Mouse (Mus musculus) Patski (cell line): ENCODE results near the gene Senp3. TPM values are rescaled to one million over a fixed set of nuclear protein-coding genes. Genes with fewer than 3 reads are reported as not detected.
"Not testable (repeated sequence)": the region's sequence is repeated elsewhere in the genome, so short reads cannot be mapped to it uniquely, and the experiment has no call there.

Source experiments
- ATAC-seq: fragments of 100-300 bp; one replicate; pipeline ENCODE4 v1.8.0; 2021
- CTCF ChIA-PET: fragments of 350-600 bp; sonication (Branson Sonifier 250); formaldehyde crosslinking; loops from one replicate; lab custom pipeline; 2022; ENCODE audit warnings: inconsistent platforms; lab: Charles Lee
- POLR2A ChIA-PET: fragments of 350-600 bp; sonication (Branson Sonifier 250); formaldehyde crosslinking; loops from one replicate; lab custom pipeline; 2022; ENCODE audit warnings: antibody characterized with exemption, inconsistent platforms; lab: Charles Lee
- DNase-seq: peaks from one replicate; pipeline ENCODE4 v3.0.0-alpha.2; 2011; ENCODE audit warnings: low read depth, low spot score
- H3K27me3 ChIP-seq: fragments of 371-371 bp; one replicate; pipeline ENCODE4 v1.5.1; 2021
- CTCF ChIP-seq: fragments of 100-300 bp; IDR thresholded peaks from one replicate; pipeline ENCODE4 v1.5.1; 2021
- in situ Hi-C: fragments of 300-500 bp; cut with MboI; formaldehyde crosslinking; loops from 3 replicates; pipeline ENCODE4 v1.11.1; 2018; ENCODE audit warnings: low pct_unique_long_range_greater_than_20kb, mixed read lengths
- polyA plus RNA-seq: library from polyadenylated mRNA; unstranded; gene quantifications from one replicate; pipeline ENCODE4 v1.2.3, GENCODE M21; 2021

The Senp3 gene
- polyA plus RNA-seq, 1 experiment from 2014 or later = 116 TPM

DNA sequence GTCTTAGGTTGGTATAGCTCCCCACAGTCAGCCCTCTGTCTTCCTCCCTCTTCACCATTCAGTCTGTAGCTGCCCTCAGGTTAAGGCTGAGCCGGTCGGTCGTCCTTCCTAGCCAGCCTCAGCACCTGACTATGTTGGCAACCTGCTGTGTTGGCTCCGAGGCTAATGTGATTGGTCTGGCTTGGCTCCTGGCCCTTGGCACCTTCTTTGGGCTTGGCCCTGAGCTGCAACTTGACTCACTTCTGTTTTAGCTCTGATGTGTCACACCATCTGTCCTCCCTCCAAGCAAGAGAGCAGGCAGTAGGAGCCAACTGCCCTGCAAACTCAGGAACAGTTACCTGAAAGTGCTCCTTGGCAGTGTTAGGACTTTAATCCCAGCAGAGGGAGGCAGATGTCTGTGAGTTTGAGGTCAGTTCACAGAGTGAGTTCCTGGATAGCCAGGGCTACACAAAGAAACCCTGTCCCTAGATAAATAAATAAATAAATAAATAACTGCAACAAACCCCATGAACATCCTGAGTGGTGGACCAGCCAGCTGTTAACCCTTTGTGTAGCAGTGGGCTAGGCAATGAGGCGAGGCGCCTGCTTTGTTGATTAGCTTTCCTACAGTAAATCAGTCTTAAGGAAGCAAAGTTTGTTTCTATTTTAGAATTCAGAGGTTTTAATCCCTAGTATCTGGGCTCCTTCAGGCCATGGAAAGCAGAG lies 25.0 kb upstream of the Senp3 start:
- POLR2A ChIA-PET = interaction anchor here (0.6 to 1.3 kb wide), 2 partner anchors 13 to 70 kb away, joined by 7 to 8 read pairs; no protein-coding TSS in a partner anchor
- in situ Hi-C loops = no loop called here
- CTCF ChIA-PET = interaction anchor here (1.0 to 1.3 kb wide), 3 partner anchors 11 to 25 kb away, joined by 3 to 5 read pairs (median 4); partner anchors contain the start of gene Senp3
- DNase-seq (no peak), ATAC-seq (peak; percentile 21)
- TF ChIP-seq CTCF = no peak
- H3K27me3 ChIP-seq = no peaks in the 10 kb centered on the region

DNA sequence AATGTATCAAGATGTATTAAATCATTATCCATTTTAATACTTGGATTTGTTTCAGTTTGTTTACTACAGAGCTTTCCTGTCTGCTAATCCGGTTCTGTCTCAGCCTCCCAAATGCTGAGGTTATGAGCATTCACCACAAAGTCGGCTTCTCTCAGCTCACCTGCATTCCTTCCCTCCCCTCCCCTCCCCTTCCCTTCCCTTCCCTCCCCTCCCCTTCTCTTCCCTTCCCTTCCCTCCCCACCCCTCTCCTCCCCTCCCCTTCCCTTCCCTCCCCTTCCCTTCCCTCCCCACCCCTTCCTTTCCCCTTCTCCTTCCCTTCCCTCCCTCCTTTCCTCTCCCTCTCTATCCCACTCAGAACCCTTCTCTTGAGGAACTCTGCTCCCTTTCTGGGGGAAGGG lies 22.7 kb upstream of the Senp3 start:
- ChIA-PET POLR2A (no interaction called here), CTCF (interaction anchor here (1.2 to 1.5 kb wide), 3 partner anchors 10 to 23 kb away, joined by 3 to 4 read pairs (median 3); partner anchors contain the start of gene Senp3)
- no peaks in the 10 kb centered on the region for H3K27me3 ChIP-seq
- DNase-seq = no peak
- TF ChIP-seq CTCF = no peak
- no peak for ATAC-seq
- in situ Hi-C loops = no loop called here

DNA sequence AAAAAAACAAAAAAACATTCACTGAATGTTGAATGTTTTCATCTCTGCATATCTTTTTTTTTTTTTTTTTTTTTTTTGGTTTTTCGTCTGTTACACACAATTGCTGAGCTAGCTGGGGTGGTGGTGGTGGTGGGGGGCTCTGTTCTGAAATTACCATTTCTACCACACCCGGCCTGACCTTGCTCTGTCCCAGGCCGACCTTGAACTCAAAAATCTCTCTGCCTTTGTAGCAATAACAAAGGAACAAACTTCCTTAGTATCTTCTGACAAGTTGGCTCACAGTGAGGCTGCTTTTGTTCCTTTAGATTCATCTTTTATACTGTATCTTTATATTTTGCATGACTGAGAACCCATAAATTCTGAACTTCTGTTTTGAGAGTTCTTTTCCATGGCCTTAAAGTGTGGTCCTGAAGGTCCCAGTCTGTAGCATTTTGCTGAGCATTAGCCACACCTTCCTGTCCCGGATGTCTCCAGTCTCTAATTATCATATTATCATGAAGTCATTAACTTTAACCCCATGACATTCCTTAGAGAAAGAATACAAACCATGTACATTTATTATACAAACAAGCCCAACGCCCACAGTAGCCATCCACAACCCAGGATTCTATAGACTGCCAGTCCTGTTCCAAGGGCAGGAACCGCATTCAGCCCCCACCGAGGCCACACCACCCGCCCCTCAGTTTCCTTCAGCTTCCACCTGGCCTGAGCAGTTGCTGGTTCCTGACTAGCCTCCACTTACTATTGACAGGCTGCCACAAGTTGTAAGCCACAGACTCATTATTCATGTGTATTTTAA lies 22.1 kb upstream of the Senp3 start:
- POLR2A ChIA-PET = no interaction called here
- DNase-seq (no peak), ATAC-seq (no peak)
- in situ Hi-C loops = no loop called here
- no peak for TF ChIP-seq CTCF
- H3K27me3 ChIP-seq = no peaks in the 10 kb centered on the region
- CTCF ChIA-PET = interaction anchor here (1.1 to 1.5 kb wide), 2 partner anchors 10 to 13 kb away, joined by 3 read pairs; no protein-coding TSS in a partner anchor

DNA sequence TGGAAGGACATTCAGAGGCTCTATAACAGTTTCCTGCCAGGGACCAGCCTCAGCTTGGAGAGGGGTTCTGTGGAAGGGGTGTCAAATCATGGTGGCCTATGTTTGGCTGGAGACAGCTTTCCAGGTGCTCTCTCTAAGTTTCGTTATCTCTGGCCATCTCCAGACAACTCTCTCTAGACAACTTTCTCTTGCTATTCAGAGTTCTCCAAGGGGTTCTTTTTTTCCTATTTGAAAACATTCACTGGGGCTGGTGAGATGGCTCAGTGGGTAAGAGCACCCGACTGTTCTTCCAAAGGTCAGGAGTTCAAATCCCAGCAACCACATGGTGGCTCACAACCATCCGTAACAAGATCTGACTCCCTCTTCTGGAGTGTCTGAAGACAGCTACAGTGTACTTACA lies 21.5 kb upstream of the Senp3 start:
- H3K27me3 ChIP-seq, ATAC-seq, in situ Hi-C loops, DNase-seq, POLR2A ChIA-PET: not testable (repeated sequence)
- CTCF ChIA-PET = interaction anchor here (1.1 kb wide), 1 partner anchor 14 kb away, joined by 3 read pairs; no protein-coding TSS in a partner anchor

DNA sequence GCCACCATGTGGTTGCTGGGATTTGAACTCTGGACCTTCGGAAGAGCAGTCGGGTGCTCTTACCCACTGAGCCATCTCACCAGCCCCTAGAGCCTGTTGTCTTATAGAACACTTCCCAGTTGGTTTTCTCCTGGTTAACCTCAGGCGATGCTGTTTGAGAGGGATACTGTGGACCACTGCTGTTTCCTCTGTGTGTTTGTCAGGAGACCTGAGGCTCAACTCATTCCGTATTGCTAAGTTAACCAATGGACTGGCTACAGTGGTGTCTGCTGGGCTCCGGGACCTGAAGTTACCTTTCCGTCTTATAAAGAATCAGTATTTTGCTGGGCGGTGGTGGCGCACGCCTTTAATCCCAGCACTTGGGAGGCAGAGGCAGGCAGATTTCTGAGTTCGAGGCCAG lies 21.0 kb upstream of the Senp3 start:
- ATAC-seq, DNase-seq, CTCF ChIA-PET, POLR2A ChIA-PET, H3K27me3 ChIP-seq, in situ Hi-C loops: not testable (repeated sequence)

DNA sequence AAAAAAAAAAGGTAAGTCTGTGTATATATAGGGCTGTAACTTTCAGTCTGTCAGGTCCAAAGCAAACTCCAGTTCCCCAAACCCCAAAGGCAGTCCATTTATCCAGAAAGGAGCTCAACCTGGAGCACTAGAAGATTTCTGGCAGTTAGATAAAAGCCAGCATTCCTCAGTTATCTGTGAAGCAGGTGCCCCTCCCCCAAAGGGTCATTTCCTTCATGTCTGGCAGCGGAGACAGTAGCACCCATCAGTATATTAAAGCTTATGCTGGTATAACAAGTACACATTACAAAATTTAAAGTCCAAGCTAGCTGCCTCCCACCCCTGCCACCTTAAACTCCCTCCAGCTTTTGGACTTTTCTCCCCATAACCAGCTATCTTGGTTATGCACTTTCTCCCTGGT lies 17.7 kb upstream of the Senp3 start:
- in situ Hi-C loops = no loop called here
- ChIA-PET CTCF (no interaction called here), POLR2A (interaction anchor here (0.7 kb wide), 1 partner anchor 24 kb away, joined by 3 read pairs; no protein-coding TSS in a partner anchor)
- H3K27me3 ChIP-seq = no peaks in the 10 kb centered on the region
- DNase-seq (no peak), ATAC-seq (no peak)
- TF ChIP-seq CTCF = no peak

DNA sequence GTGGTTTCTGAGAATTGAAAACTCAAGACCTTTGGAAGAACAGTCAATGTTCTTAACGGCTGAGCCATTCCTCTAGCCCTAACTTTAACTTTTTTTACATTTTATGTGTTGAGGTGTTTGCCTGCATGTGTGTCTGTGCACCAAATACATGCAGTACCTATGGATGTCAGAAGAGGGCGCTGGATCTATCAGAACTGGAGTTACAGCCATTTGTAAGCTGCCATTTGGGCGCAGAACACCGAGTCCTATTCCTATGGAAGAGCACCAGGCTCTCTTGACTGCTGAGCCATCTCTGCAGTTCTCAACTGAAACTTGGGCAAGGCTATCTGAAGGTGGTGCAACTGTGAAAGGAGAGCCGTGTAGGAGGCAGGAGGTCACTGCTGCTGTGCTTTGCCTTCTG lies 16.7 kb upstream of the Senp3 start:
- DNase-seq (no peak), ATAC-seq (no peak)
- ChIA-PET CTCF (no interaction called here), POLR2A (interaction anchor here (0.5 kb wide), 1 partner anchor 10 kb away, joined by 5 read pairs; no protein-coding TSS in a partner anchor)
- in situ Hi-C loops = no loop called here
- no peak for TF ChIP-seq CTCF
- H3K27me3 ChIP-seq = no peaks in the 10 kb centered on the region

DNA sequence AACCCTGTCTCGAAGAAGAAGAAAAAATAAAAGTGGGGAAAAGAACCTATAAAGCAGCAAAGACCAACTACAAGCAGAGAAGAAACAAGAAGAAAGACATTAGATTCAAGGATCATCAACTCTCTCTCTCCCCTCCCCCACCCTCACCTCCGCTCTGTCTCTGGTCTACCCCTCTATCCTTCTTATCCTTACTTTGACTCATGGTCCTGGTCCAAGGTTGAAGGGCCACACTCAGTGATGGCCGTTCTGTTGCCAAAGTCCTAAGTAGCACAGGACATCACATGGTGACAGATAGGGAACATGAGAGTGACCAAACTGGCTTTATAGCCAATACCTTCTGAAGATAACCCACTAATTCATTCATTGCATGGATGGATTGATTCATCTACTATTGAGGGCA lies 15.5 kb upstream of the Senp3 start:
- H3K27me3 ChIP-seq = no peaks in the 10 kb centered on the region
- POLR2A ChIA-PET = no interaction called here
- in situ Hi-C loops = no loop called here
- DNase-seq (no peak), ATAC-seq (no peak)
- CTCF ChIA-PET = no interaction called here
- no peak for TF ChIP-seq CTCF

DNA sequence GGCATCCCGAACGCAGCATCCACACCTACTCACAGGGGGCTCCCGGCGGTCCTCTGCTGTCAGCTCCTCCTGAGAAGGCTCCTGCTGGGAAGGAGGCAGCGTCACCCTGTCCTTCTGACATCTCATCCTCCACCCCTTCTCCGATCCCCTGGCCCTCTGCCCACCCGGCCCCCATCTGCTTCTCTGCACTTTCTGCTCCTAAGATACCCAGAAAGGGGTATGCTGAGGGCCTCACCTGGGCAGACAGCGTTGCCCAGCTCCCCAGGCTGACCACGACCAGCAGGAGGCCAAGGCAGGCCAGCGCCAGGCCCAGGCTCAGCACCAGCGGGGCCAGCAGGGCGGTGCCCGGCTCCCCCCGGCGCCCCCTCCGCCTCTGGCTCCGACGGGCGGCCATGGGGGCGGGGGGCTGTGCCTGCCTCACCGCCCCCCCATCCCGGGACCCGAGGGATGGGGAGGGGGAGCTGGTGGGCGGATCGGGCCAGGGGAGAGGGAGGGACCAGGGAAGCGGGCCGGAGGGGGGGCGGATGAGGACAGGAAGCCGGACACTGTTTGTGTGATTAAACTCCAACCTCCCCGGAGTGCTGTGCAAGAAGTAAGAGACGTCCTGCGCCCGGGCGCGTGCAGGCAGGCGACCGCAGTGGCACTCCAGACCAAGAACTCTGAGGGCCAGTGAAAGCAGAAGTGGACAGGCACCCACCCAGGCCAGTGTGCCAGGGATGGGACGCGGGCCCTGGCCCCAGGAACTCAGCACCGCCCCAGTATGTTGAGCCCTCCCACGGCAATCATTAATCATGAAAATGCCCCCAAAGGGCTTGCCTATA lies 13.7 kb upstream of the Senp3 start, which contains the start of the genes Tnfsf12 and Tnfsfm13:
Tnfsf12 (minus strand) TSS at position 489 of the 821 bp plus-strand sequence.
Tnfsfm13 (minus strand) TSS at position 738 of the 821 bp plus-strand sequence.
- ChIA-PET CTCF (no interaction called here), POLR2A (interaction anchor here (1.2 kb wide), 1 partner anchor 62 kb away, joined by 3 read pairs; no protein-coding TSS in a partner anchor)
- ATAC-seq (peak; percentile 46), DNase-seq (no peak)
- H3K27me3 ChIP-seq = no peaks in the 10 kb centered on the region
- in situ Hi-C loops = no loop called here
- no peak for TF ChIP-seq CTCF

DNA sequence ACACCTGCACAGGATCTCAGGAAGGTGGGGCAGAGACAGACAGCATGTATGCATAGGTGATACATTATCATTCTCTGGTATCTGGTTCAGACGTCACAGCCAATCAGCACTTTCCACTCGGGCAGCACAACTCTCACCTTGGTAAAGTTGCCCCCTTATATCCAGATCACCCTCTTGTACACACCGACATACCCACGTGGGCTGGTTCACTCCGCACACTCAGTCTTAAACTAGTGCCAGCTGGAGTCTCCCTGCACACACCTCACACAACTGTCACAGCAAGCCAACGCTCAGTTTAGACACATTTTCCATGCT lies 13.1 kb upstream of the Senp3 start:
- TF ChIP-seq CTCF = no peak
- DNase-seq (no peak), ATAC-seq (no peak)
- ChIA-PET CTCF (no interaction called here), POLR2A (interaction anchor here (1.2 kb wide), 1 partner anchor 62 kb away, joined by 3 read pairs; no protein-coding TSS in a partner anchor)
- no peaks in the 10 kb centered on the region for H3K27me3 ChIP-seq
- in situ Hi-C loops = no loop called here
